Mouse (Mus musculus) heart, adult 10 weeks (tissue): Measurements from ENCODE around the gene Ppp2r5d. TPM values are rescaled to one million over a fixed set of nuclear protein-coding genes. Genes with fewer than 3 reads are reported as not detected.

Experiments used
- polyA plus RNA-seq: library from polyadenylated mRNA; stranded (reverse); fragments of 350-450 nt; fragmentation: Illumina TruSeq; extraction: RNeasy Lipid Tissue Mini Kit (QIAGEN cat#74804); gene quantifications from one replicate; pipeline ENCODE4 v1.2.3, GENCODE M21; 2014; ENCODE audit warnings: low read depth, low replicate concordance

The Ppp2r5d gene
- 34.8 TPM for polyA plus RNA-seq

GRCm38 (mm10) chr17:46704887-46705835, at the start of gene Ppp2r5d:
Gene Ppp2r5d (minus strand): TSS chr17:46705111.

GRCm38 (mm10) chr17:46751794-46752556, 47.1 kb upstream of the Ppp2r5d start, which contains the start of gene Cnpy3:
Gene Cnpy3 (minus strand): TSS chr17:46752214.

GRCm38 (mm10) chr17:46728904-46729318, 24.0 kb upstream of the Ppp2r5d start, which contains the start of gene Gnmt:
Gene Gnmt (minus strand): TSS chr17:46729168.

GRCm38 (mm10) chr17:46710959-46711597, 6.2 kb upstream of the Ppp2r5d start, which contains the start of gene Pex6:
Gene Pex6 (plus strand): TSS chr17:46711463.

GRCm38 (mm10) chr17:46680760-46681373, 24.0 kb downstream of the Ppp2r5d start, which contains the start of gene Klhdc3:
Gene Klhdc3 (minus strand): TSS chr17:46680914.

GRCm38 (mm10) chr17:46678416-46678815, 26.5 kb downstream of the Ppp2r5d start, which contains the start of gene Mea1:
Gene Mea1 (plus strand): TSS chr17:46678793.

GRCm38 (mm10) chr17:46673850-46674529, 30.9 kb downstream of the Ppp2r5d start, which contains the start of gene Rrp36:
Gene Rrp36 (minus strand): TSS chr17:46674352.

GRCm38 (mm10) chr17:46650232-46651031, 54.5 kb downstream of the Ppp2r5d start, which contains the start of gene Cul7:
Gene Cul7 (plus strand): TSS chr17:46650337.

GRCm38 (mm10) chr17:46645561-46646321, 59.2 kb downstream of the Ppp2r5d start, which contains the start of the genes Klc4 and Mrpl2:
Gene Klc4 (minus strand): TSS chr17:46646022.
Gene Mrpl2 (plus strand): TSS chr17:46646229.

Other genes with a start within 250 kb of the Ppp2r5d start
- 0.10 TPM for gene Ttbk1, start 217.4 kb downstream of the Ppp2r5d start, polyA plus RNA-seq
- gene Dnph1, start 208.4 kb downstream of the Ppp2r5d start, polyA plus RNA-seq = 1.6 TPM
- 16.2 TPM for gene Cul9, start 158.7 kb downstream of the Ppp2r5d start, polyA plus RNA-seq
- 101 TPM for gene Srf, start 148.9 kb downstream of the Ppp2r5d start, polyA plus RNA-seq
- 2.3 TPM for gene Ptk7, start 75.6 kb downstream of the Ppp2r5d start, polyA plus RNA-seq
- 23.4 TPM for gene Klc4, start 59.1 kb downstream of the Ppp2r5d start, polyA plus RNA-seq
- 123 TPM for gene Mrpl2, start 58.9 kb downstream of the Ppp2r5d start, polyA plus RNA-seq
- 18.5 TPM for gene Cul7, start 54.8 kb downstream of the Ppp2r5d start, polyA plus RNA-seq
- gene Rrp36, start 30.8 kb downstream of the Ppp2r5d start, polyA plus RNA-seq = 19.7 TPM
- gene Mea1, start 26.3 kb downstream of the Ppp2r5d start, polyA plus RNA-seq = 53.7 TPM
- gene Klhdc3, start 24.2 kb downstream of the Ppp2r5d start, polyA plus RNA-seq = 59.2 TPM
- gene Pex6, start 6.4 kb upstream of the Ppp2r5d start, polyA plus RNA-seq = 33.9 TPM
- 6.3 TPM for gene Gnmt, start 24.1 kb upstream of the Ppp2r5d start, polyA plus RNA-seq
- gene Cnpy3, start 47.1 kb upstream of the Ppp2r5d start, polyA plus RNA-seq = 23.0 TPM
- gene Ptcra, start 58.6 kb upstream of the Ppp2r5d start, polyA plus RNA-seq = not detected
- 32.7 TPM for gene 2310039H08Rik, start 67.5 kb upstream of the Ppp2r5d start, polyA plus RNA-seq
- gene Rpl7l1, start 77.6 kb upstream of the Ppp2r5d start, polyA plus RNA-seq = 54.9 TPM
- 10.0 TPM for gene Bicral, start 153.4 kb upstream of the Ppp2r5d start, polyA plus RNA-seq
- 17.7 TPM for gene Tbcc, start 185.6 kb upstream of the Ppp2r5d start, polyA plus RNA-seq
- not detected for gene Prph2, start 205.3 kb upstream of the Ppp2r5d start, polyA plus RNA-seq